Mouse (Mus musculus) embryonic fibroblast, embryonic 13.5 days (primary cell): ENCODE data around the gene Ddx23.

ENCODE experiments used
- CTCF ChIP-seq: IDR thresholded peaks from 2 replicates; pipeline ENCODE4 v1.5.1; 2011; ENCODE audit warnings: mild to moderate bottlenecking, control low read depth, low read length, moderate library complexity, borderline replicate concordance; ENCODE audit not compliant: insufficient read depth
- POLR2A ChIP-seq: IDR thresholded peaks from 2 replicates; pipeline ENCODE4 v1.6.1; 2011; ENCODE audit warnings: low read depth, mild to moderate bottlenecking, control low read depth, low read length, moderate library complexity

GRCm38 (mm10) chr15:98704312-98704711 is 41.6 kb upstream of the Ddx23 start:
- no peak for TF ChIP-seq CTCF
- no peak for TF ChIP-seq POLR2A
